16 mouse cellular contexts compared by ENCODE assay signal in genomic region chr17:62789291-62790290, GRCm38 (mm10).
DNase-seq lines count a peak whose midpoint lies in the region; ATAC-seq lines count a peak whose summit lies in the region.
"Had no signal": no experiment of that assay in that cellular context is flagged by ENCODE, and none has a peak within 500 bp of the region (broad histone marks: within the 10 kb centered on the region; RNA-seq: fewer than 3 reads in every experiment).

No protein-coding gene starts in this region.

- no peaks in the 10 kb centered on the region for H3K9me3 ChIP-seq in limb, embryonic 13.5 days
- no peaks in the 10 kb centered on the region for H3K9me3 ChIP-seq in limb, embryonic 10.5 days (replicated peaks)

- H3K9ac ChIP-seq in limb, embryonic 13.5 days = no peak overlapping the region

- 39% methylated on average over 15 of the region's 15 CpGs for WGBS in limb, embryonic 13.5 days
- 56% methylated on average over 15 of the region's 15 CpGs for WGBS in limb, embryonic 10.5 days

- peak; percentile 78 for DNase-seq in heart, adult 11 months
- DNase-seq in heart, postnatal 14 days = no peak
- no peak for DNase-seq in limb, embryonic 10.5 days (ENCODE audit: low spot score)
- peak; percentile 52 for DNase-seq in Muller cell, postnatal 12 days (ENCODE audit: inconsistent ontology term)
- DNase-seq in gonadal fat pad, adult 2 months (ENCODE audit: low read depth) = peak; percentile 62
- DNase-seq in adrenal gland, adult 18-20 months (ENCODE audit: low spot score in 2 of 2) = no peak
- no peak for DNase-seq in right cerebral cortex, postnatal 36 days (ENCODE audit: low spot score in 2 of 2)
- DNase-seq: B cell, adult 2 months; cerebellum, adult 18-20 months; embryo, embryonic 11 days; gastrocnemius, postnatal 25 days; thymus, adult 2 months had no signal

- H3K4me2 ChIP-seq in limb, embryonic 13.5 days (replicated peaks) = 0 out of 2 replicates have a peak overlapping the region, but pooled peaks have one; percentile 7

- H3K4me1 ChIP-seq in limb, embryonic 13.5 days = peaks cover 38% of the 10 kb centered on the region
- H3K4me1 ChIP-seq in limb, embryonic 10.5 days = peaks cover 53% of the 10 kb centered on the region

- no peak for ATAC-seq in limb, embryonic 13.5 days (ENCODE audit: low FRiP score, low read depth)

- no peaks in the 10 kb centered on the region for H3K36me3 ChIP-seq in limb, embryonic 13.5 days
- no peaks in the 10 kb centered on the region for H3K36me3 ChIP-seq in limb, embryonic 10.5 days
- H3K36me3 ChIP-seq: G1E had no signal

- H3K27me3 ChIP-seq in limb, embryonic 13.5 days = peaks cover 4% of the 10 kb centered on the region; the same call in 1 of the 2 replicates
- no peaks in the 10 kb centered on the region for H3K27me3 ChIP-seq in limb, embryonic 10.5 days (ENCODE audit: low read depth, poor library complexity, severe bottlenecking)

- intact Hi-C loops in heart, postnatal 14 days (cut with DNase I) = loop anchor here (10.0 kb wide), 1 partner anchor 375 kb away; no protein-coding TSS in a partner anchor

- no peak overlapping the region for H3K4me3 ChIP-seq in limb, embryonic 13.5 days
- H3K4me3 ChIP-seq in limb, embryonic 10.5 days = no peak overlapping the region
- H3K4me3 ChIP-seq: myocyte had no signal

- no peak overlapping the region for H3K27ac ChIP-seq in limb, embryonic 13.5 days
- H3K27ac ChIP-seq in limb, embryonic 10.5 days = no peak overlapping the region
- H3K27ac ChIP-seq: macrophage had no signal

Comparison
In these comparisons a context has a peak if more than half of its experiments do, and no peak if none do; other contexts are left out.
1. DNase-seq: peak in heart, adult 11 months (single experiment), Muller cell, postnatal 12 days (single experiment) and gonadal fat pad, adult 2 months (single experiment); none in heart, postnatal 14 days (0 of 2), limb, embryonic 10.5 days (single experiment), adrenal gland, adult 18-20 months (0 of 2) and right cerebral cortex, postnatal 36 days (0 of 2).